Mouse (Mus musculus) ES-Bruce4 (cell line): ENCODE measurements around the gene Cmip. TPM values are rescaled to one million over a fixed set of nuclear protein-coding genes. Genes with fewer than 3 reads are reported as not detected.
A peak's percentile ranks its signal among the peaks of the same experiment; 100 is the strongest.

Source experiments
- H3K27ac ChIP-seq: 2 replicates; pipeline ENCODE4 v1.5.1; 2012; ENCODE audit warnings: low read length, inconsistent platforms; ENCODE audit not compliant: insufficient read depth
- H3K27me3 ChIP-seq: 2 replicates; pipeline ENCODE4 v1.6.1; 2012; ENCODE audit warnings: mild to moderate bottlenecking, low read length, inconsistent platforms; ENCODE audit not compliant: control insufficient read depth, poor library complexity, insufficient read depth, severe bottlenecking
- H3K36me3 ChIP-seq: 2 replicates; pipeline ENCODE4 v1.6.1; 2012; ENCODE audit warnings: inconsistent platforms, mild to moderate bottlenecking, low read length, moderate library complexity; ENCODE audit not compliant: control insufficient read depth, poor library complexity, insufficient read depth, severe bottlenecking
- H3K4me1 ChIP-seq: one replicate; pipeline ENCODE4 v1.8.1; 2011; ENCODE audit warnings: low read length; ENCODE audit not compliant: control insufficient read depth, insufficient read depth
- H3K4me3 ChIP-seq: 2 replicates; pipeline ENCODE4 v1.5.1; 2011; ENCODE audit warnings: low read depth, mild to moderate bottlenecking, low read length
- H3K9ac ChIP-seq: 2 replicates; pipeline ENCODE4 v1.6.1; 2012; ENCODE audit warnings: low read depth, mild to moderate bottlenecking, inconsistent platforms; ENCODE audit not compliant: poor library complexity, severe bottlenecking
- H3K9me3 ChIP-seq: replicated peaks from 2 replicates; pipeline ENCODE4 v1.6.1; 2012; ENCODE audit warnings: mild to moderate bottlenecking, low read length, inconsistent platforms; ENCODE audit not compliant: control insufficient read depth, poor library complexity, insufficient read depth, severe bottlenecking
- CTCF ChIP-seq: IDR thresholded peaks from one replicate; pipeline ENCODE4 v1.8.1; 2011; ENCODE audit warnings: low read depth, low read length
- EP300 ChIP-seq: IDR thresholded peaks from 2 replicates; pipeline ENCODE4 v1.6.1; 2011; ENCODE audit warnings: low read depth, low read length; ENCODE audit not compliant: insufficient read depth
- POLR2A ChIP-seq: IDR thresholded peaks from one replicate; pipeline ENCODE4 v1.8.1; 2011; ENCODE audit warnings: low read length; ENCODE audit not compliant: insufficient read depth
- polyA plus RNA-seq: library from polyadenylated mRNA; stranded (reverse); fragments of >200 nt; gene quantifications from 2 replicates; pipeline ENCODE4 v1.2.4, GENCODE M21; 2011; ENCODE audit warnings: low read depth; ENCODE audit not compliant: missing spikeins, insufficient read depth, insufficient read length

Gene Cmip
- polyA plus RNA-seq, 1 experiment = 67.9 TPM

DNA sequence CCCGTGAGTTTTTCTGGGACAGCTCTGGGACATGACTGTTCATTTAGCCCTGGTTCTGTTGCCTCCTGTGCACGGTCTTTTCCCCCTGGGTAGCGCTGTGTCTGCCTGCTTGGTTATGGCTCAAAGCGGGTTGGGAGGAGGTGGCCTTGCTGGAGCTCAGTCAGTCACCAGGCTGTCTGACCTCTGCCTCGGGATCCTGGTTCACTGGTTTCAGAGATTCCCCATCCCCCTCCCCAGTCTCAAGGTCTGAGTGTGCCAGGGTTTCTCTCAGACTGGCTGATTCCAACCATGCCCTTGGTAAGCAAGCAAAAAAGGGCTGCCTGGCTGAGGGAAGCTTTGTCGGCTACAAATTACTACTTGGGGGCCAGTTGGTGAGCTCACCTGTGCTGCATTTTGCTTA, 76.8 kb downstream of the Cmip start:
- H3K9me3 ChIP-seq = no peaks in the 10 kb centered on the region
- 0 out of 2 replicates have a peak overlapping the region, but pooled peaks have one; percentile 6 for H3K9ac ChIP-seq
- H3K4me1 ChIP-seq = peaks cover 17% of the 10 kb centered on the region
- H3K27me3 ChIP-seq = no peaks in the 10 kb centered on the region
- H3K27ac ChIP-seq = peak overlapping the region; percentile 17; the same call in 1 of the 2 replicates
- TF ChIP-seq CTCF (no peak), EP300 (no peak), POLR2A (no peak)
- no peak overlapping the region for H3K4me3 ChIP-seq
- H3K36me3 ChIP-seq = no peaks in the 10 kb centered on the region

DNA sequence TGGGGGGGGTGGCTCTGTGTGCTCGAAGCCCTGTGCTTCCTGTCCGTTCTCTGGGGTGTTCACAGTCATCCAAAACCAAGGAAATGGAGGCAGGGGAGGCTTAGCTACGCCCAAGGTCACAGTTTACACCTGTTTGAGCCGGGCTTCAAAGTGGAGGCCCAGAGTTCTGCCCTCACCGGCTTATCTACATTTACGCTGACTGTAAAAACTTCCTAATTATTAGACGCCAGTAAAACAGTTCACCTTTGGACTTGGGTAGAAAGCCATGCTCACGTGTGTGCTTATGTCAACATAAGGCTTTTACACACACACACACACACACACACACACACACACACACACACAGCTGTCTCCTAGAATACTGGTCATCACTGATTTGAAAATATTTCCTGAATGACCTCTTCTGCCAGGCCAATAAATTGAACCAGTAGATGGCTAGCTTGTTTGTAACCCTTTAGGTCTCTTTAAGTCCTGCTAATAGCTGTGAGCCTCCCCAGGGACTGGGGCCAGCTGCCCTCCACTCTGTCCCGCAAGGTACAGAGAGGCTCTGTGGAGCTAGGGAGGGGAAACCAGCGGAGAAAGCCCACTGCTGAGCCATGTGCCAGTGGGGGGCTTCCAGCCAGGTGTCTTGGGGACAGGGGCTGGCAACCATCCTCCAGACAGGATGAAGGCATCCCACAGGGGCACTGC, 77.3 kb downstream of the Cmip start:
- no peak for TF ChIP-seq POLR2A
- TF ChIP-seq EP300 = no peak
- TF ChIP-seq CTCF = no peak
- H3K9me3 ChIP-seq = no peaks in the 10 kb centered on the region
- peak overlapping the region; percentile 57 for H3K27ac ChIP-seq
- no peak overlapping the region for H3K4me3 ChIP-seq
- no peaks in the 10 kb centered on the region for H3K27me3 ChIP-seq
- no peaks in the 10 kb centered on the region for H3K36me3 ChIP-seq
- H3K9ac ChIP-seq = peak overlapping the region; percentile 39; the same call in 1 of the 2 replicates
- H3K4me1 ChIP-seq = peaks cover 20% of the 10 kb centered on the region

DNA sequence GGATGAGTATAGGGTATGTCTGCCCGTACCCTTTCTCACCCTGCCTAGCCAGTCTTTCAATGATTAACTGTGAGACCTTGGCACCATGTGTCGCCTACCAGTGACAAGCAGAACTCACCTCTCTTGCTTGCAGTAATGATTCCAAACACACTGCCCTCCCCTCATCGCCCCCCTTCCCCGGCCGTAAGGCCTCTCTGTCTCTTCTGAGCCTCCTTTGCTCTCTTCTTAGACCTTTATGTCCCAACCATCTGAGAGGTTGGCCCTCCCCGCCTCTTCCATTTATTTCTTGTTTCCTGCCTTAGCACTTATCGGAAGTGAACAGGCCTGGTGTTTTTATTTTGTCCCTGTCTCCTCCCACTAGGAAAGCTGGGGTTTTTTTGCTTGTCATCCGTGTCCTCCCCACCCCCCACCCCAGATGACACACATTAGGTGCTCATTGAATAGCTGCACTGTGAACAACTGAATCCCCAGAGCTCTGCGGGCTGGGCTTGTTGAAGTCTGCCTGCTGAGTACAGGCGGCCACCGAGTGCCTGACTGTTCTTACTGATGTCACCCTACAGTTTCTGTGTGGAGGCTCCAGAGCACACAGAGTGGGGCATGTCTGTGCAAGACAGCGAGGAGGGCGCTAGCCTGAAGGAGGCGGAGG, 78.0 kb downstream of the Cmip start:
- peaks cover 20% of the 10 kb centered on the region for H3K4me1 ChIP-seq
- peak overlapping the region; percentile 39 for H3K9ac ChIP-seq

DNA sequence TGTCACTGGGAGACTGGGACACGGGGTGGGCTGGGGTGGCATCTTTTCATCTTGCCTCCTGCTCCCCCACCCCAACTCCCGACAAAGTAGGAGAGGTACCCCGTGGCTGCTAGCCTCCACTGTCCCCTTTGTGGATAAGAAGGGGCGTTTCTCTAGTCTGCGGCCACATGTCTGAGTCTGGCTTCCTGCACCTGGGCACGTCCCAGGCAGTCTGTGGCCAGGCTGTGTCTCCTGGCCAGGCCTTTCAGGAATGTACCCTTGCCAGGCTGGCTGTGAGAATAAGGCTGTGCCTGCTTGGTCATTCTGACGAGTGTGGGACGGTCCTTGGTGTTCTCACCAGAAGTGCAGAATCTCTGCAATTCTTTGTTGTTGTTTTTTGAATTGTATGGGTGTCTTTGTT, 78.6 kb downstream of the Cmip start:
- Histone ChIP-seq H3K4me1 (peaks cover 23% of the 10 kb centered on the region), H3K9ac (peak overlapping the region; percentile 39), H3K4me3 (no peak overlapping the region), H3K9me3 (no peaks in the 10 kb centered on the region), H3K36me3 (no peaks in the 10 kb centered on the region), H3K27ac (peak overlapping the region; percentile 57), H3K27me3 (no peaks in the 10 kb centered on the region)
- TF ChIP-seq EP300 = no peak
- TF ChIP-seq POLR2A = no peak
- no peak for TF ChIP-seq CTCF

More for the DNA sequence above, 78.0 kb downstream of the Cmip start:
- no peaks in the 10 kb centered on the region for H3K27me3 ChIP-seq
- H3K36me3 ChIP-seq = no peaks in the 10 kb centered on the region
- no peak overlapping the region for H3K4me3 ChIP-seq
- TF ChIP-seq POLR2A = no peak
- no peak for TF ChIP-seq CTCF
- no peak for TF ChIP-seq EP300
- H3K27ac ChIP-seq = peak overlapping the region; percentile 57
- H3K9me3 ChIP-seq = no peaks in the 10 kb centered on the region

DNA sequence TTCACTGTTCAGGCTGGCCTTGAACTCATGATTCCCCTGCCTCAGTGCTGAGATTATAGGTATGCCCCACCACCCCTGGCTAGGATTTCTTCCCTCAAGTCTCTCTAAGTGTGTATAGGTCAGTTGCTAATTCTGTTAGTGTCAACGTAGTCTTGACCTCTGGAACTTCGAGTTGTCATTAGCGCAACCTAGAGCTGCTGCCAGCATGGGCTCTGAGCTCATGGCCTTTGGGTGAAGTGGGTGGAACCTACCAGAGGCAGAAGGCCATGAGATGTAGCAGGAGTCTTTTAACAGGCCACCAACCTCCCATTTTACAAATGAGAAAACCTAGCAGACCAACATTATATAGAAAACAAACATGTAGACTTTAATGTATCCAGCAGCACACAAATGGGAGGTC, 80.3 kb downstream of the Cmip start:
- Histone ChIP-seq H3K9me3 (no peaks in the 10 kb centered on the region), H3K27me3 (no peaks in the 10 kb centered on the region), H3K4me1 (peaks cover 31% of the 10 kb centered on the region), H3K9ac (no peak overlapping the region), H3K4me3 (no peak overlapping the region), H3K36me3 (no peaks in the 10 kb centered on the region), H3K27ac (no peak overlapping the region)
- TF ChIP-seq CTCF (no peak), POLR2A (no peak), EP300 (no peak)

DNA sequence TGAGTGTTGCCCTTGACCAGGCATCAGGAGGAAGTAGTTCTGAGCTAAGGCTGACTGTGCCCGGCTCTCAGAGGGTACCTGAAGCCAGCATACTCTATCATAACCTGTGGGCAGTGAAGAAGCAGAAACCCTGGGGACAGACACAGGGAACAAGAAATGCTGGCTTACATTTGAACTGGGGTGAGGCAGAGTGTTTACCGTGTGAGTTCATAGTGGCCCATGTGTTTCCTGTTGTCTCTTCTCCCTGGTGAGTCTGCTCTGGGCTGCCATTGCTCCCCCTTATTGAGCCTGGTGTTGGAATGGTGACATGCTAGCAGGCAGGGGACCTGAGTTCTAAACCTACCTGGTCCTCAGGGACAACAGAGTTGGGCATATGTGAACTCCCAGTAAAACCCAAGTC, 81.8 kb downstream of the Cmip start:
- Histone ChIP-seq H3K27me3 (no peaks in the 10 kb centered on the region), H3K4me1 (peaks cover 34% of the 10 kb centered on the region), H3K4me3 (no peak overlapping the region), H3K9ac (no peak overlapping the region), H3K9me3 (no peaks in the 10 kb centered on the region), H3K27ac (0 out of 2 replicates have a peak overlapping the region, but pooled peaks have one; percentile 14), H3K36me3 (no peaks in the 10 kb centered on the region)
- TF ChIP-seq EP300 (no peak), POLR2A (no peak), CTCF (no peak)
